Mouse (Mus musculus) kidney, postnatal 10 days (tissue): ENCODE measurements around the gene Chchd1.
A peak's percentile ranks its signal among the peaks of the same experiment; 100 is the strongest.
"Not testable (repeated sequence)": the region's sequence is repeated elsewhere in the genome, so short reads cannot be mapped to it uniquely, and the experiment has no call there.

ENCODE experiments used
- DNase-seq: peaks from one replicate; pipeline ENCODE4 v3.0.0; 2021; ENCODE audit warnings: mixed read lengths

Gene Chchd1

GRCm38 (mm10) chr14:20691772-20692171 lies 11.0 kb upstream of the Chchd1 start:
- no peak for DNase-seq

GRCm38 (mm10) chr14:20693589-20694101 lies 9.2 kb upstream of the Chchd1 start:
- no peak for DNase-seq

GRCm38 (mm10) chr14:20694185-20694883 lies 8.5 kb upstream of the Chchd1 start:
- DNase-seq: no peak

- DNase-seq: peak; percentile 94
Observed at GRCm38 (mm10) chr14:20694884-20695760, 7.7 kb upstream of the Chchd1 start, which contains the start of gene Fut11. Gene Fut11 (plus strand): TSS chr14:20694968.

GRCm38 (mm10) chr14:20695761-20696520 lies 6.9 kb upstream of the Chchd1 start:
- peak; percentile 33 for DNase-seq

- peak; percentile 76 for DNase-seq
Observed at GRCm38 (mm10) chr14:20696986-20697385, 5.8 kb upstream of the Chchd1 start.

- no peak for DNase-seq
Observed at GRCm38 (mm10) chr14:20698515-20698914, 4.3 kb upstream of the Chchd1 start.

- no peak for DNase-seq
Observed at GRCm38 (mm10) chr14:20700362-20700761, 2.4 kb upstream of the Chchd1 start.

GRCm38 (mm10) chr14:20701554-20701953 lies 1.3 kb upstream of the Chchd1 start:
- DNase-seq: no peak

GRCm38 (mm10) chr14:20702096-20702740 lies 588 bp upstream of the Chchd1 start:
- DNase-seq: no peak

GRCm38 (mm10) chr14:20703461-20703860 lies 655 bp downstream of the Chchd1 start:
- not testable (repeated sequence) for DNase-seq

- peak; percentile 94 for DNase-seq
Observed at GRCm38 (mm10) chr14:20707201-20708190, 4.7 kb downstream of the Chchd1 start, which contains the start of gene Zswim8. Gene Zswim8 (plus strand): TSS chr14:20707552.

GRCm38 (mm10) chr14:20708239-20708638 lies 5.4 kb downstream of the Chchd1 start:
- DNase-seq: no peak

- DNase-seq: no peak
Observed at GRCm38 (mm10) chr14:20713832-20714231, 11.0 kb downstream of the Chchd1 start.

GRCm38 (mm10) chr14:20718443-20718842 lies 15.6 kb downstream of the Chchd1 start:
- DNase-seq: no peak

- no peak for DNase-seq
Observed at GRCm38 (mm10) chr14:20719767-20720166, 17.0 kb downstream of the Chchd1 start.

- DNase-seq: no peak
Observed at GRCm38 (mm10) chr14:20721371-20721770, 18.6 kb downstream of the Chchd1 start.

- DNase-seq: no peak
Observed at GRCm38 (mm10) chr14:20723006-20723405, 20.2 kb downstream of the Chchd1 start.

- peak; percentile 85 for DNase-seq
Observed at GRCm38 (mm10) chr14:20724043-20724442, 21.2 kb downstream of the Chchd1 start.

- no peak for DNase-seq
Observed at GRCm38 (mm10) chr14:20725660-20726339, 23.0 kb downstream of the Chchd1 start.
